ENCODE assay signal across 8 mouse cellular contexts in genomic region chr8:93569311-93570185, GRCm38 (mm10). TPM values are rescaled to one million over a fixed set of nuclear protein-coding genes. Genes with fewer than 3 reads are reported as not detected.
DNase-seq lines count a peak whose midpoint lies in the region; ATAC-seq lines count a peak whose summit lies in the region.

No protein-coding gene starts in this region.

- peak; percentile 36 for DNase-seq in R1 (ENCODE audit: low read depth, low spot score)
- DNase-seq in heart, postnatal 25 days (ENCODE audit: low spot score): peak; percentile 52
- DNase-seq in left cerebral cortex, postnatal 25 days (ENCODE audit: low spot score in 2 of 2): peak; percentile 78 to 97
- no peak for DNase-seq in B cell, adult 2 months
- no peak for DNase-seq in kidney, adult 9 months

- intact Hi-C loops in heart, postnatal 25 days (cut with DNase I): no loop called here
- intact Hi-C loops in left cerebral cortex, postnatal 25 days (cut with DNase I): loop anchor here (1.0 to 10.0 kb wide), 6 partner anchors 85 to 373 kb away; no protein-coding TSS in a partner anchor

- WGBS in neural tube, embryonic 14.5 days: 28% methylated on average over 13 of the region's 13 CpGs

- peak overlapping the region; percentile 84 for H3K27ac ChIP-seq in neural tube, embryonic 14.5 days (ENCODE audit: low read depth, low read length)

- ATAC-seq in cerebellum, adult (ENCODE audit: insufficient number of reproducible peaks, low FRiP score, low TSS enrichment): peak; percentile 84
- ATAC-seq in frontal cortex, adult (ENCODE audit: low TSS enrichment): peak; percentile 77
- ATAC-seq in neural tube, embryonic 14.5 days (ENCODE audit: low read depth): peak; percentile 92

- no peaks in the 10 kb centered on the region for H3K36me3 ChIP-seq in neural tube, embryonic 14.5 days (ENCODE audit: control insufficient read depth, insufficient read depth, low read length)

- no peaks in the 10 kb centered on the region for H3K27me3 ChIP-seq in neural tube, embryonic 14.5 days (ENCODE audit: control insufficient read depth, insufficient read depth, low read length)

- H3K4me2 ChIP-seq in neural tube, embryonic 14.5 days (ENCODE audit: low read depth, low read length): no peak overlapping the region

- H3K9ac ChIP-seq in neural tube, embryonic 14.5 days (replicated peaks; ENCODE audit: low read depth, low read length): no peak overlapping the region

- no peak overlapping the region for H3K4me3 ChIP-seq in neural tube, embryonic 14.5 days (ENCODE audit: low read depth, low read length)

- H3K4me1 ChIP-seq in neural tube, embryonic 14.5 days (ENCODE audit: control insufficient read depth, insufficient read depth, low read length): peaks cover 25% of the 10 kb centered on the region

- no peaks in the 10 kb centered on the region for H3K9me3 ChIP-seq in neural tube, embryonic 14.5 days (ENCODE audit: control insufficient read depth, low read length)

RNA-seq across cellular contexts. Expression of gene Ces5a, which starts 33.9 kb away (rescaled TPM):
- total RNA-seq in heart, postnatal 25 days (2021): not detected
- 1 to 10 TPM in 1 of 2 experiments, under 1 TPM in 1; 0.89 to 1.2 TPM for total RNA-seq in left cerebral cortex, postnatal 25 days (2021)
- polyA plus RNA-seq in neural tube, embryonic 14.5 days (2014; fragmentation: Nextera tagmentation; extraction: Ambion mirVana): 0.79 and 0.87 TPM in 2 replicates

Comparison
In these comparisons a context has a peak if more than half of its experiments do, and no peak if none do; other contexts are left out.
1. DNase-seq: peak in R1 (single experiment), heart, postnatal 25 days (single experiment) and left cerebral cortex, postnatal 25 days (2 of 2); none in B cell, adult 2 months (0 of 2) and kidney, adult 9 months (single experiment).
2. Peak in every context shown above with its lines, with median percentiles within 50 percentile points of each other: ATAC-seq.